Mouse (Mus musculus): ENCODE data around the gene Efcab9. TPM values are rescaled to one million over a fixed set of nuclear protein-coding genes. Genes with fewer than 3 reads are reported as not detected.
A peak's percentile ranks its signal among the peaks of the same experiment; 100 is the strongest.

Gene Efcab9
- polyA plus RNA-seq, 1 experiment from 2014 or later: 0.37 TPM

DNA sequence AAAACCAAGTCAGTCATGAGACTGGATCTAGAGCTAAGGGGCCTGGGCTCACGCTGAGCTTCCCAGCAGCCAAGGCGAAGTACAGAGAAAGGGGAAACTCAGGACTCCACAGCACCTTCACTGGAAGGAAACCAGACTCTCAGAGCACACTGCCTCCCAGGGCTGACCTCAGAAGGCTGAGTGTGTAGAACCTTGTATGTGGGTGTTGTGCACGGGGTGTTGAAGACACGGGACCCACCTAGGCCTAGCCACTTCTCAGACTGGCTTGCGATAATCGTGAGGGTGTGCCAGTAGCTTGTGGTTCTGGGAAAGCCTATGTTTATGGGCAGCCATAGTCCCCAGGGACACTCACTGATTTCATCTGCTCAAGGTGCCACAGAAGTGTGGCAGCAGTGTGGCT lies 39.2 kb upstream of the Efcab9 start:
- no peak overlapping the region for H3K9ac ChIP-seq
- H3K27ac ChIP-seq (ENCODE audit: low read depth): no peak overlapping the region
- H3K4me2 ChIP-seq: no peak overlapping the region
- H3K4me1 ChIP-seq (ENCODE audit: insufficient read depth): no peaks in the 10 kb centered on the region
- no peak for TF ChIP-seq CTCF (IDR thresholded peaks at IDR 0.05; ENCODE audit: low read depth)
- 86% methylated on average over 6 of the region's 6 CpGs for WGBS
- no peaks in the 10 kb centered on the region for H3K36me3 ChIP-seq (ENCODE audit: insufficient read depth)
- DNase-seq: no peak
- H3K27me3 ChIP-seq (ENCODE audit: insufficient read depth, low read length): no peaks in the 10 kb centered on the region
- no peak overlapping the region for H3K4me3 ChIP-seq (ENCODE audit: low read depth, low read length)
- H3K9me3 ChIP-seq (ENCODE audit: low read depth, low read length): no peaks in the 10 kb centered on the region
- ATAC-seq (ENCODE audit: insufficient read depth): no peak

DNA sequence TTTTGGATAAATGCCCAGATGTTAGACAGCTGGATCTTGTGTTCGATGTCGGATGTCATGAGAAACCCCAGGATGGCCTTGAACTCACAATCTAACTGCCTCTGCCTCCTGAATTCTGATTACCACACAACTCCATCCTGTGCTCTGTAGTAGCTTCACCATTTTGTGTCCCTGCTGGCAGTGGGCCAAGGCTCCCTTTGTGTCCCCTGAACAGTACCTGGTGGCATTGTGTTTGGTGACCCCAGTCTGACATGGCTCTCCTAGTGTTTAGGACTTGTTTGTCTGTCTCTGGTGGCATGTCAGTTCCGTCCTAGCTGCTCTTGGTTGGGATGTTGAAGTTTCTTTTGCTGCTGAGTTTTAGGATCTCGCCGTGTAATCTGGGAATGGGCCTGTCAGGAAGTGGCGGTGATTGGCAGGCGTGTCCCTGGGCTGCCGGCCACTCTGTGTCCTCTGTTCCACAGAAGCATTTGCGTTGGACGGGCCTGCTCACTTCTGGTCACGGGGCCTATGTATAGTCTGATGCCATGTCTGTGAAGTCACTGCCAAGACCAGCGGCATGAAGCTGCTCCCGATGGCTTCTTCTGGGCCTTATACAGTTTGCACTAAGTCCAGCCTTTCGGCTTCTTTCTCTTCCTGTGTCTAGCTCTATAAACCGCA lies 36.9 kb upstream of the Efcab9 start:
- Histone ChIP-seq H3K27me3 (ENCODE audit: insufficient read depth, low read length) (no peaks in the 10 kb centered on the region), H3K4me1 (ENCODE audit: insufficient read depth) (0 out of 2 replicates have a peak, but pooled peaks cover 3% of the 10 kb centered on the region), H3K9ac (no peak overlapping the region), H3K27ac (ENCODE audit: low read depth) (no peak overlapping the region), H3K9me3 (ENCODE audit: low read depth, low read length) (no peaks in the 10 kb centered on the region), H3K4me3 (ENCODE audit: low read depth, low read length) (no peak overlapping the region), H3K4me2 (no peak overlapping the region), H3K36me3 (ENCODE audit: insufficient read depth) (no peaks in the 10 kb centered on the region)
- DNase-seq (peak; percentile 48), ATAC-seq (ENCODE audit: insufficient read depth) (no peak)
- no peak for TF ChIP-seq CTCF (IDR thresholded peaks at IDR 0.05; ENCODE audit: low read depth)
- WGBS: 75% methylated on average over 15 of the region's 15 CpGs

- H3K4me2 ChIP-seq: no peak overlapping the region
- H3K27ac ChIP-seq (ENCODE audit: low read depth): no peak overlapping the region
- no peak for TF ChIP-seq CTCF (IDR thresholded peaks at IDR 0.05; ENCODE audit: low read depth)
- WGBS: 74% methylated on average over 7 of the region's 7 CpGs
- H3K4me1 ChIP-seq (ENCODE audit: insufficient read depth): 0 out of 2 replicates have a peak, but pooled peaks cover 3% of the 10 kb centered on the region
- no peak overlapping the region for H3K4me3 ChIP-seq (ENCODE audit: low read depth, low read length)
- H3K9me3 ChIP-seq (ENCODE audit: low read depth, low read length): no peaks in the 10 kb centered on the region
- ATAC-seq (ENCODE audit: insufficient read depth) (no peak), DNase-seq (no peak)
- no peak overlapping the region for H3K9ac ChIP-seq
- H3K27me3 ChIP-seq (ENCODE audit: insufficient read depth, low read length): no peaks in the 10 kb centered on the region
- H3K36me3 ChIP-seq (ENCODE audit: insufficient read depth): no peaks in the 10 kb centered on the region
Measured at GRCm38 (mm10) chr11:32568060-32568459, 36.2 kb upstream of the Efcab9 start.

DNA sequence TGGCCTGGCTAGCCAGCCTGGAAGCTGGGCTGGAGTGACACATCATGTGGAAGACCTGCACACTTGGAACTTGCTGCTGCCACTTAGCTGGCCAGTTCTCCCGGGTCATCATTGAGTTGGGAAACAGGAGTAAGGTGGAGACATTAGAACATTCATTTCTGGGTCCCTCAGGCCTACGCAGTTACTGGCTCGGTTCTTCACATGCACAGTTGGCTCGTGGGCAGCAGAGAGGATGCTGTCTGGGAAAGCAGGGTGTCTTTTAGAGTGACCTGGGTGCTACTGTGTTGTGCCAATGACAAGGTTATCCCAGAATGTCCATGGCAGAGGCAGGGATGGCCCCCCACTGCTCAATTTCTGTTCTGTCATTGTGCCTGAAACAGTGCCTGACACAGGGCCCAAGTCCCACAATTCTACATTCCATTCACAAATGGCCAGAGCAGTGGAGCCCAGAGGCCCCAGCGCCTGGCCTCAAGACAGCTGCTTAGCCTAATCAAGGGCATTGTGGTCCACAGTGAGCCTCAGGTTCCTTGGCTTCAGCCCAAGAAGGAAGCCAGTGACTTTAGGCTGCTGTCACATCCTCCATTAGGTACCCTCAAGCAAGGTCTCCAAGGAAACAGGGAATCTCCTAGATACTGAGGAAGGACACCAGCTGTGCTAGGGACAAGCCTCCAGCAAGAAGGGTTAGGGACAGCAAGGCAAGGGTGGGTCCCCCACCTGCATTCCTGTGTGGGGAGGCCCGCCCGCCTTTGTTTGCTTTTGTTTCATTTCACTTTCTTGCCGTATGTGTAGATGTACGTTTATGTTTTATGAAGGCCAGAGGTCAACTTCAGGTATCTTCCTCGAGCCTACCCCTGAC lies 35.3 kb upstream of the Efcab9 start:
- Histone ChIP-seq H3K27me3 (ENCODE audit: insufficient read depth, low read length) (no peaks in the 10 kb centered on the region), H3K9ac (no peak overlapping the region), H3K4me2 (no peak overlapping the region), H3K4me1 (ENCODE audit: insufficient read depth) (0 out of 2 replicates have a peak, but pooled peaks cover 3% of the 10 kb centered on the region), H3K27ac (ENCODE audit: low read depth) (no peak overlapping the region), H3K9me3 (ENCODE audit: low read depth, low read length) (no peaks in the 10 kb centered on the region), H3K36me3 (ENCODE audit: insufficient read depth) (no peaks in the 10 kb centered on the region), H3K4me3 (ENCODE audit: low read depth, low read length) (no peak overlapping the region)
- peak; percentile 27 for DNase-seq
- 73% methylated on average over 10 of the region's 10 CpGs for WGBS
- TF ChIP-seq CTCF (IDR thresholded peaks at IDR 0.05; ENCODE audit: low read depth): no peak
- ATAC-seq (ENCODE audit: insufficient read depth): no peak

- 87% methylated on average over 6 of the region's 6 CpGs for WGBS
- Histone ChIP-seq H3K4me3 (ENCODE audit: low read depth, low read length) (no peak overlapping the region), H3K9ac (no peak overlapping the region), H3K9me3 (ENCODE audit: low read depth, low read length) (no peaks in the 10 kb centered on the region), H3K27me3 (ENCODE audit: insufficient read depth, low read length) (no peaks in the 10 kb centered on the region), H3K4me2 (no peak overlapping the region), H3K36me3 (ENCODE audit: insufficient read depth) (no peaks in the 10 kb centered on the region), H3K27ac (ENCODE audit: low read depth) (no peak overlapping the region), H3K4me1 (ENCODE audit: insufficient read depth) (0 out of 2 replicates have a peak, but pooled peaks cover 3% of the 10 kb centered on the region)
- TF ChIP-seq CTCF (IDR thresholded peaks at IDR 0.05; ENCODE audit: low read depth): no peak
- ATAC-seq (ENCODE audit: insufficient read depth): no peak
- no peak for DNase-seq
Measured at GRCm38 (mm10) chr11:32566184-32566583, 34.3 kb upstream of the Efcab9 start.

- H3K27me3 ChIP-seq (ENCODE audit: insufficient read depth, low read length): no peaks in the 10 kb centered on the region
- WGBS: 45% methylated on average over 8 of the region's 8 CpGs
- no peaks in the 10 kb centered on the region for H3K36me3 ChIP-seq (ENCODE audit: insufficient read depth)
- no peak overlapping the region for H3K4me3 ChIP-seq (ENCODE audit: low read depth, low read length)
- no peak overlapping the region for H3K9ac ChIP-seq
- no peak for TF ChIP-seq CTCF (IDR thresholded peaks at IDR 0.05; ENCODE audit: low read depth)
- no peak overlapping the region for H3K4me2 ChIP-seq
- 0 out of 2 replicates have a peak, but pooled peaks cover 3% of the 10 kb centered on the region for H3K4me1 ChIP-seq (ENCODE audit: insufficient read depth)
- no peak overlapping the region for H3K27ac ChIP-seq (ENCODE audit: low read depth)
- ATAC-seq (ENCODE audit: insufficient read depth): no peak
- no peaks in the 10 kb centered on the region for H3K9me3 ChIP-seq (ENCODE audit: low read depth, low read length)
- DNase-seq: no peak
Measured at GRCm38 (mm10) chr11:32565088-32565487, 33.2 kb upstream of the Efcab9 start.

- no peak for TF ChIP-seq CTCF (IDR thresholded peaks at IDR 0.05; ENCODE audit: low read depth)
- no peak overlapping the region for H3K9ac ChIP-seq
- H3K27me3 ChIP-seq (ENCODE audit: insufficient read depth, low read length): no peaks in the 10 kb centered on the region
- DNase-seq (no peak), ATAC-seq (ENCODE audit: insufficient read depth) (no peak)
- H3K36me3 ChIP-seq (ENCODE audit: insufficient read depth): no peaks in the 10 kb centered on the region
- WGBS: 52% methylated on average over 4 of the region's 4 CpGs
- H3K27ac ChIP-seq (ENCODE audit: low read depth): no peak overlapping the region
- no peak overlapping the region for H3K4me3 ChIP-seq (ENCODE audit: low read depth, low read length)
- no peak overlapping the region for H3K4me2 ChIP-seq
- H3K9me3 ChIP-seq (ENCODE audit: low read depth, low read length): no peaks in the 10 kb centered on the region
- 0 out of 2 replicates have a peak, but pooled peaks cover 3% of the 10 kb centered on the region for H3K4me1 ChIP-seq (ENCODE audit: insufficient read depth)
Measured at GRCm38 (mm10) chr11:32564629-32565028, 32.7 kb upstream of the Efcab9 start.
